Mouse (Mus musculus) adrenal gland, postnatal 4 days (tissue): Measurements from ENCODE around the gene Ndst2. TPM values are rescaled to one million over a fixed set of nuclear protein-coding genes. Genes with fewer than 3 reads are reported as not detected.

Source experiments
- microRNA-seq: library from miRNA; unstranded; fragments of <30 nt; microRNA quantifications from one replicate; pipeline ENCODE4 v1.2.0, GENCODE M21; 2021
- total RNA-seq, 2 experiments: library from RNA; stranded (reverse); gene quantifications; 2 replicates each; pipeline ENCODE4 v1.2.3; 2021

The Ndst2 gene
- total RNA-seq, 2 experiments from 2014 or later = 46.4 to 49.0 TPM

Small RNAs within 50 kb of the gene (microRNA-seq; reads per million reads assigned to microRNA genes)
- gene Mir6946 = 0.79 reads per million

Other genes starting within 250 kb of the Ndst2 start
- gene Mss51, start 237.7 kb downstream of the Ndst2 start, total RNA-seq = 1 to 10 TPM; 2.2 to 2.6 TPM
- gene Ppp3cb, start 188.0 kb downstream of the Ndst2 start, total RNA-seq = 10 to 100 TPM; 87.7 to 95.3 TPM
- 10 to 100 TPM; 20.0 to 20.4 TPM for gene Usp54, start 93.5 kb downstream of the Ndst2 start, total RNA-seq
- 10 to 100 TPM; 11.0 to 25.8 TPM for gene Myoz1, start 78.0 kb downstream of the Ndst2 start, total RNA-seq
- 10 to 100 TPM in 1 of 2 experiments, 1 to 10 TPM in 1; 3.6 to 11.8 TPM for gene Synpo2l, start 66.2 kb downstream of the Ndst2 start, total RNA-seq
- gene Sec24c, start 60.3 kb downstream of the Ndst2 start, total RNA-seq = 100 to 1,000 TPM; 137 to 140 TPM
- 10 to 100 TPM; 25.9 to 26.1 TPM for gene Fut11, start 39.6 kb downstream of the Ndst2 start, total RNA-seq
- 10 to 100 TPM; 76.1 to 88.5 TPM for gene Chchd1, start 31.6 kb downstream of the Ndst2 start, total RNA-seq
- gene Zswim8, start 27.0 kb downstream of the Ndst2 start, total RNA-seq = 100 to 1,000 TPM; 136 to 151 TPM
- gene Camk2g, start 59.5 kb upstream of the Ndst2 start, total RNA-seq = 10 to 100 TPM; 77.3 to 87.2 TPM
- 10 to 100 TPM; 19.8 to 36.6 TPM for gene Plau, start 102.1 kb upstream of the Ndst2 start, total RNA-seq
- 10 to 100 TPM; 86.9 to 90.2 TPM for gene Vcl, start 194.8 kb upstream of the Ndst2 start, total RNA-seq